Mouse (Mus musculus) liver, embryonic 14.5 days (tissue): ENCODE data around the gene Osbpl6. TPM values are rescaled to one million over a fixed set of nuclear protein-coding genes. Genes with fewer than 3 reads are reported as not detected.

ENCODE experiments used
- ATAC-seq: fragments of 200-750 bp; cut with Nextera tagmentation; 2 replicates; pipeline ENCODE4 v1.8.0; 2017; ENCODE audit warnings: moderate number of reproducible peaks, mild to moderate bottlenecking, moderate library complexity; ENCODE audit not compliant: insufficient read depth
- DNase-seq, 3 experiments: peaks; one replicate each; pipeline ENCODE4 v3.0.0-alpha.2; 2012 to 2013; ENCODE audit warnings: low read depth in 3 of 3, low spot score in 3 of 3
- H3K27ac ChIP-seq: fragments of 300-500 bp; sonication (generic); 2 replicates; pipeline ENCODE4 v1.5.1; 2014; ENCODE audit warnings: moderate library complexity, mild to moderate bottlenecking, control low read depth, inconsistent platforms
- H3K27me3 ChIP-seq: fragments of 300-500 bp; sonication (generic); 2 replicates; pipeline ENCODE4 v1.6.1; 2014; ENCODE audit warnings: mild to moderate bottlenecking, low read length, moderate library complexity; ENCODE audit not compliant: control insufficient read depth, insufficient read depth
- H3K36me3 ChIP-seq: fragments of 300-500 bp; sonication (generic); replicated peaks from 2 replicates; pipeline ENCODE4 v1.6.1; 2014; ENCODE audit warnings: low read depth; ENCODE audit not compliant: control insufficient read depth, insufficient read depth
- H3K4me1 ChIP-seq, 2 experiments: fragments of 200-500 bp in 1 of 2; fragments of 300-500 bp in 1 of 2; sonication (generic) in 1 of 2; replicated peaks; 2 replicates each; pipeline ENCODE4 v1.6.1; 2012 to 2014; ENCODE audit warnings: antibody characterized with exemption in 1 of 2, inconsistent platforms in 1 of 2, low read length in 1 of 2; ENCODE audit not compliant: control insufficient read depth in 2 of 2, insufficient read depth in 2 of 2
- H3K4me2 ChIP-seq: fragments of 300-500 bp; sonication (generic); 2 replicates; pipeline ENCODE4 v1.6.1; 2014; ENCODE audit warnings: low read depth, mild to moderate bottlenecking, control low read depth, moderate library complexity
- H3K4me3 ChIP-seq, 2 experiments: fragments of 200-500 bp in 1 of 2; fragments of 300-500 bp in 1 of 2; sonication (generic) in 1 of 2; 2 replicates each; pipeline ENCODE4 v1.5.1; 2012 to 2014; ENCODE audit warnings: low read depth in 2 of 2, low read length in 2 of 2, mild to moderate bottlenecking in 2 of 2, control low read depth in 1 of 2, inconsistent platforms in 1 of 2, moderate library complexity in 1 of 2; ENCODE audit not compliant: insufficient read depth in 1 of 2
- H3K9ac ChIP-seq: fragments of 300-500 bp; sonication (generic); replicated peaks from 2 replicates; pipeline ENCODE4 v1.6.1; 2014; ENCODE audit warnings: mild to moderate bottlenecking, control low read depth, moderate library complexity
- H3K9me3 ChIP-seq: fragments of 300-500 bp; sonication (generic); 2 replicates; pipeline ENCODE4 v1.6.1; 2016; ENCODE audit warnings: low read length, mixed read lengths; ENCODE audit not compliant: control insufficient read depth
- CTCF ChIP-seq: IDR thresholded peaks from 2 replicates; pipeline ENCODE4 v1.5.1; 2016; ENCODE audit warnings: antibody characterized with exemption, low read depth, control low read depth
- EP300 ChIP-seq: IDR thresholded peaks from 2 replicates; pipeline ENCODE4 v1.6.1; 2016; ENCODE audit warnings: antibody characterized with exemption, low read depth
- WGBS: fragments of 180-500 bp; shearing (Covaris S2); extraction: QIAGEN DNeasy Blood & Tissue Kit; methylation state at CpG from one replicate; pipeline ENCODE4 v1.1.7; 2014; ENCODE audit not compliant: insufficient replicate concordance; 5-methylcytosine and 5-hydroxymethylcytosine counted together
- polyA plus RNA-seq, 2 experiments: library from polyadenylated mRNA; depleted of rRNA in 1 of 2; stranded (reverse) in 1 of 2; unstranded in 1 of 2; fragments of >200 nt; fragmentation: Nextera tagmentation in 1 of 2; extraction: Ambion mirVana in 1 of 2; gene quantifications; 2 replicates each; pipeline versions ENCODE4 v1.2.1 to v1.2.3; 2012 to 2014

The Osbpl6 gene
- polyA plus RNA-seq, 2 experiments = 0.17 to 0.20 TPM

- Histone ChIP-seq H3K9ac (no peak overlapping the region), H3K36me3 (no peaks in the 10 kb centered on the region), H3K9me3 (no peaks in the 10 kb centered on the region), H3K27me3 (no peaks in the 10 kb centered on the region), H3K4me3 (no peak overlapping the region), H3K4me1 (no peaks in the 10 kb centered on the region), H3K27ac (no peak overlapping the region), H3K4me2 (no peak overlapping the region)
- TF ChIP-seq EP300 (no peak), CTCF (no peak)
- WGBS = 67% methylated on average over 8 of the region's 8 CpGs
- no peak for DNase-seq
- ATAC-seq = no peak
Measured at GRCm38 (mm10) chr2:76469751-76470099, 63.4 kb downstream of the Osbpl6 start.

- TF ChIP-seq EP300 (no peak), CTCF (no peak)
- DNase-seq = no peak
- no peaks in the 10 kb centered on the region for H3K9me3 ChIP-seq
- no peak overlapping the region for H3K4me3 ChIP-seq
- H3K27ac ChIP-seq = no peak overlapping the region
- no peaks in the 10 kb centered on the region for H3K36me3 ChIP-seq
- no peak overlapping the region for H3K4me2 ChIP-seq
- H3K9ac ChIP-seq = no peak overlapping the region
- no peaks in the 10 kb centered on the region for H3K4me1 ChIP-seq
- no peaks in the 10 kb centered on the region for H3K27me3 ChIP-seq
- WGBS = 60% methylated on average over 9 of the region's 9 CpGs
- no peak for ATAC-seq
Measured at GRCm38 (mm10) chr2:76470391-76470790, 64.1 kb downstream of the Osbpl6 start.

DNA sequence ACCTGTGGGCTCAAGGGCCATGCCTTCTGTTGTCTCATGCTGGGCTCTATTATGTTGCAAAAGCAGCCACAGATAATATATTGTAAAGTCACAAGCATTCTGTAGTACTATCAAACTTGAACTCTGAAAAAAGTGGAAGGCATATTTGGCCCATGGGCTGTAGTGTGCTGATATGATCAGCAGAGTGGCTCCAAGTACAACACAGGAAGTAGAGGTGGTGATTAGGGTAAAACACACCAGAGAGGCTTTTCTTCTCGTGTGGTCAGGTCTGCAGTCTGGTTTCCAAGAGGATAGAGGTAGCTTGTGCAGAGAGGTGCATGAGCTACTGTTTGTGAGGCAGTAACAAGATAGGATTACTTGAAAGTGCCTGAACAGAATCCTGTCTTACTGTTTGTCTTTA lies 69.5 kb downstream of the Osbpl6 start:
- 10% methylated on average over 1 of the region's 1 CpGs for WGBS
- no peaks in the 10 kb centered on the region for H3K9me3 ChIP-seq

GRCm38 (mm10) chr2:76488764-76489163 lies 82.5 kb downstream of the Osbpl6 start:
- Histone ChIP-seq H3K36me3 (no peaks in the 10 kb centered on the region), H3K4me1 (no peaks in the 10 kb centered on the region), H3K9me3 (no peaks in the 10 kb centered on the region), H3K27me3 (no peaks in the 10 kb centered on the region), H3K9ac (no peak overlapping the region), H3K4me2 (no peak overlapping the region), H3K27ac (no peak overlapping the region), H3K4me3 (no peak overlapping the region)
- no peak for DNase-seq
- WGBS = 59% methylated on average over 4 of the region's 4 CpGs
- no peak for ATAC-seq
- TF ChIP-seq CTCF (no peak), EP300 (no peak)

More for the DNA sequence above, 69.5 kb downstream of the Osbpl6 start:
- no peak overlapping the region for H3K9ac ChIP-seq
- DNase-seq (no peak), ATAC-seq (no peak)
- H3K27ac ChIP-seq = no peak overlapping the region
- no peak for TF ChIP-seq EP300
- TF ChIP-seq CTCF = no peak
- H3K27me3 ChIP-seq = no peaks in the 10 kb centered on the region
- H3K36me3 ChIP-seq = no peaks in the 10 kb centered on the region
- no peaks in the 10 kb centered on the region for H3K4me1 ChIP-seq
- no peak overlapping the region for H3K4me3 ChIP-seq
- H3K4me2 ChIP-seq = no peak overlapping the region

DNA sequence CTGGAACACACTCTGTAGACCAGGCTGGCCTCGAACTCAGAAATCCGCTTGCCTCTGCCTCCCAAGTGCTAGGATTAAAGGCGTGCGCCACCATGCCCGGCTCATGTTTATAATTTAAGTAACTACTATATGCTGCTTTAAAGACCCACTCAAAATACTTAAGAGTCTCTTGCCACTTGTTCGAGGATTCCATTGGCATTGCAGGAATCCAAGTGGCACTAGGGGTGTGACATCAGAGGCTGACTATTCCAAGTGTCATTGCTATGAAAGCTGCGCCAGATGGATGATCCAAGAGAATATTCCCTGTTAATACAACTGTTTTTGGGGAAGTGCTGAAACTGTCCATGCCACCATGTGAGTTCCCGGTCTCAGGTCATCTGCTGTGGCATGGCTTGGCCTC lies 83.9 kb downstream of the Osbpl6 start:
- no peaks in the 10 kb centered on the region for H3K36me3 ChIP-seq
- H3K4me2 ChIP-seq = no peak overlapping the region
- WGBS = 70% methylated on average over 8 of the region's 8 CpGs
- no peaks in the 10 kb centered on the region for H3K4me1 ChIP-seq
- TF ChIP-seq EP300 (no peak), CTCF (no peak)
- H3K27me3 ChIP-seq = no peaks in the 10 kb centered on the region
- H3K9me3 ChIP-seq = no peaks in the 10 kb centered on the region
- no peak overlapping the region for H3K4me3 ChIP-seq
- ATAC-seq (no peak), DNase-seq (no peak)
- H3K9ac ChIP-seq = no peak overlapping the region
- no peak overlapping the region for H3K27ac ChIP-seq
